Mouse (Mus musculus): ENCODE data around the gene Fbxl8. TPM values are rescaled to one million over a fixed set of nuclear protein-coding genes. Genes with fewer than 3 reads are reported as not detected.
"Not testable (repeated sequence)": the region's sequence is repeated elsewhere in the genome, so short reads cannot be mapped to it uniquely, and the experiment has no call there.

Fbxl8 gene
- polyA plus RNA-seq, 1 experiment from 2014 or later, result 0.90 TPM

DNA sequence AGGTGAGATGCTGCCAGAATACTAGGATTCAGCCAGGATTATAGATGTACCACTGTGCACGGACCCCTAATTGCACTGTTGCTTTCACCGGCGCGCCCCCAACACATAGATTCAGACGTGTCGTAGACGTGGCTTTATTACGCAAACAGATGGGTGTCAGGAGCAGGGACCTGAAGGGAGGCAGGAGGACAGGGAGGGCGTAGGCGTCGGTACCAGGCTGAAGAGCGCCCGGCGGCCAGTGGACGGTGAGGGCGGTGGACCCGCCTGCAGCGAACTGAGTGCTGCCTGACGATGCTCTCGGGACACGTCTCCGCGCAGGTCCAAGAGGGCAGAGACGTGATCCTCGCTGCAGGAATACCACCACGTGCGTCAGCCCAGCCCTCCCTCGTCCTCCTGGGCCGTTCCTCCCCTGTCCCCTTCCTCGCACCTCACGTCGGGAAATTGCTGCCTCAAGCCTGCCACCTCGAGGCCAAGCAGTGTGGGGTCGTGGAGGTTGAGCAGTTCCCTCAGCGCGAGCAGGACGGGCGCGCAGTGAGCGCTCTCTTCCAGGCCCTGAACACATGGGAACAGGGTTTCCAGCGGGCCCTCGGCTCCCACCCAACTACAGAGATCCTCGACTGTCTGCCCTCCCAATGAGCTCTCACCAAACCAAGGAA is 25.5 kb downstream of the Fbxl8 start, which contains the start of gene 4931428F04Rik:
4931428F04Rik (minus strand) TSS at position 60 of the 656 bp plus-strand sequence.
- peaks cover 15% of the 10 kb centered on the region for H3K27me3 ChIP-seq (replicated peaks)
- peak within 1 kb of the TSS; percentile 41 for H3K9ac ChIP-seq
- 2% methylated on average over 43 of the region's 43 CpGs for WGBS
- no peaks in the 10 kb centered on the region for H3K9me3 ChIP-seq
- H3K36me3 ChIP-seq, result peaks cover 9% of the 10 kb centered on the region; the same call in 1 of the 2 replicates
- H3K27ac ChIP-seq, result peak within 1 kb of the TSS; percentile 43
- H3K4me2 ChIP-seq (replicated peaks), result peak within 1 kb of the TSS; percentile 80
- H3K4me1 ChIP-seq, result peaks cover 36% of the 10 kb centered on the region
- peak; percentile 33 for ATAC-seq (ENCODE audit: low FRiP score, low read depth)
- H3K4me3 ChIP-seq, result peak within 1 kb of the TSS; percentile 42

GRCm38 (mm10) chr8:105290554-105291314 is 26.3 kb downstream of the Fbxl8 start:
- Histone ChIP-seq H3K4me3 (peak overlapping the region; percentile 42), H3K36me3 (peaks cover under 1% of the 10 kb centered on the region; the same call in 1 of the 2 replicates), H3K27me3 (replicated peaks) (peaks cover 18% of the 10 kb centered on the region), H3K4me2 (replicated peaks) (peak overlapping the region; percentile 80), H3K9ac (peak overlapping the region; percentile 41; the same call in 1 of the 2 replicates), H3K9me3 (no peaks in the 10 kb centered on the region), H3K27ac (no peak overlapping the region), H3K4me1 (peaks cover 33% of the 10 kb centered on the region)
- ATAC-seq (ENCODE audit: low FRiP score, low read depth), result no peak
- 7% methylated on average over 31 of the region's 31 CpGs for WGBS

DNA sequence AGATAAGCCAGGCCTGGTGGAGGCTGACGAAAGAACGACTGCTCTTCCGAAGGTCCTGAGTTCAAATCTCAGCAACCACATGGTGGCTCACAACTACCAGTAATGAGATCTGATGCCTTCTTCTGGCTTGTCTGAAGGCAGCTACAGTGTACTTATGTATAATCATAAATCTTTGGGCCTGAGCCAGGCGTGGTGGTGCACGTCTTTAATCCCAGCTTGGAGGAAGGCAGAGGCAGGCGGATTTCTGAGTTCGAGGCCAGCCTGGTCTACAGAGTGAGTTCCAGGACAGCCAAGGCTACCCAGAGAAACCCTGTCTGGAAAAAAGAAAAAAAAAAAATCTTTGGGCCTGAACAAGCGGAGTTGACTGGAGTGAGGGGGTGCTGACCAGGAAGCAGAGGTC is 26.9 kb downstream of the Fbxl8 start:
- 88% methylated on average over 8 of the region's 8 CpGs for WGBS

DNA sequence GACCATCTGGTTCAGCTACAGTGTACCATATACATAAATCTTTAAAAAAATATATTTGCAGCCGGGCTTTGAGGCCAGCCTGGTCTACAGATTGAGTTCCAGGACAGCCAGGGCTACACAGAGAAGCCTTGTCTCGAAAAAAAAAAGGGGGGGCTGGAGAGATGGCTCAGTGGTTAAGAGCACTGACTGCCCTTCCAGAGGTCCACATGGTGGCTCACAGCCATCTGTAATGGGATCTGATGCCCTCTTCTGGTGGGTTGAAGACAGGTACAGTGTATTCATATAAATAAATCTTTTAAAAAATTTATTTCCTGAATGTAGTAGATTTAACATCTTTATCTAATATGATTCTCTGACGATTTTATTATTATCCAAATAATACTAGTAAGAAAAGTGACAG is 27.4 kb downstream of the Fbxl8 start:
- 69% methylated on average over 3 of the region's 3 CpGs for WGBS
- not testable (repeated sequence) for H3K9ac ChIP-seq; H3K36me3 ChIP-seq; H3K9me3 ChIP-seq; H3K4me3 ChIP-seq; ATAC-seq (ENCODE audit: low FRiP score, low read depth); H3K4me2 ChIP-seq (replicated peaks); H3K27ac ChIP-seq
- peaks cover 26% of the 10 kb centered on the region for H3K4me1 ChIP-seq
- peaks cover 18% of the 10 kb centered on the region for H3K27me3 ChIP-seq (replicated peaks)

More for the DNA sequence above, 26.9 kb downstream of the Fbxl8 start:
- ATAC-seq (ENCODE audit: low FRiP score, low read depth); H3K4me2 ChIP-seq (replicated peaks); H3K36me3 ChIP-seq; H3K9ac ChIP-seq; H3K4me3 ChIP-seq; H3K27ac ChIP-seq; H3K9me3 ChIP-seq: not testable (repeated sequence)
- peaks cover 18% of the 10 kb centered on the region for H3K27me3 ChIP-seq (replicated peaks)
- peaks cover 30% of the 10 kb centered on the region for H3K4me1 ChIP-seq

DNA sequence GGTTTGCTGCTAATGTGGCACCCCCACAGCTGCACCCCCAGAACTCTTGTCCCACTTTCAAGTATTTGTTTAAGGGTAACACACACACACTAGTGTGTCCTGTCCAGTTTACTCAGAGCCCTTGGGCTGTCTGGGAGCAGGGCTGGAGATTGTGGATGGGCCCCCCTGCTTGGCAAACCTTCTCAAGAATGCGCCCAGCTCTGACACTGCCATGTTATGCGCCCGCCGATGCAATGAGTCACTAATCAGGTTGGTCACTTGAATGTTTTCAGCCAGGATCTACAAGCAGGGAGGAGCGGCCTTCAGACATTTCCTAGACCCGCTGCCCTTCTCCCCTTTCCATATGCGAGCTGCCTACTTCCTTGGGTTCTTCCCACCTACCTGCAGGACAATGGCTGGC is 28.0 kb downstream of the Fbxl8 start:
- Histone ChIP-seq H3K9ac (no peak overlapping the region), H3K9me3 (no peaks in the 10 kb centered on the region), H3K36me3 (no peaks in the 10 kb centered on the region), H3K27me3 (replicated peaks) (peaks cover 18% of the 10 kb centered on the region), H3K4me3 (no peak overlapping the region), H3K27ac (no peak overlapping the region), H3K4me2 (replicated peaks) (no peak overlapping the region), H3K4me1 (peaks cover 24% of the 10 kb centered on the region)
- 83% methylated on average over 7 of the region's 7 CpGs for WGBS
- ATAC-seq (ENCODE audit: low FRiP score, low read depth), result no peak

DNA sequence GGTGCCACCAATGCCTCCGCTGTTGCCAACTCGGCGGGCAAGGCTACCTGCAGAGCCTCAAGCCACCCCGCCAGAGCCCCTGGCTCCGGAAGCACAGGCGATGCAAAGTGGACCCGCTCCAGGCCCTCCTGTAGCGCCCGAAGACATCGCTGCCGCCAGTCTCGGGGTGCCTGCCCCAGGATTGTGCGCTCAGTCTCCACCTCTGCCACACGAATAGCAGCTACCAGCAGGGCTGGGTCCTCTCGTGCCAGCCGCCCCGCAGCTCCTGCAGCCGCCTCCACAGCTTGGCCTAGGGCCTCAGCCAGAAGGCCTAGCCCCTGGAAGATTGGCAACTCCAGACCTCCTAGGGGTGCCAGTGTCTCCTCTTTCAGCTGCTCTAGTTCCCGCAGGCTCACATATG is 29.0 kb downstream of the Fbxl8 start:
- 68% methylated on average over 18 of the region's 19 CpGs for WGBS
- Histone ChIP-seq H3K27me3 (replicated peaks) (peaks cover 18% of the 10 kb centered on the region), H3K27ac (no peak overlapping the region), H3K9ac (no peak overlapping the region), H3K9me3 (no peaks in the 10 kb centered on the region), H3K36me3 (no peaks in the 10 kb centered on the region), H3K4me2 (replicated peaks) (no peak overlapping the region), H3K4me1 (peaks cover 23% of the 10 kb centered on the region), H3K4me3 (no peak overlapping the region)
- no peak for ATAC-seq (ENCODE audit: low FRiP score, low read depth)

GRCm38 (mm10) chr8:105294776-105295175 is 30.3 kb downstream of the Fbxl8 start:
- ATAC-seq (ENCODE audit: low FRiP score, low read depth), result no peak
- H3K27ac ChIP-seq, result no peak overlapping the region
- H3K4me2 ChIP-seq (replicated peaks), result peak overlapping the region; percentile 1; the same call in 1 of the 2 replicates
- H3K36me3 ChIP-seq, result peaks cover 5% of the 10 kb centered on the region
- H3K27me3 ChIP-seq (replicated peaks), result peaks cover 18% of the 10 kb centered on the region
- no peaks in the 10 kb centered on the region for H3K9me3 ChIP-seq
- no peak overlapping the region for H3K9ac ChIP-seq
- no peak overlapping the region for H3K4me3 ChIP-seq
- 70% methylated on average over 9 of the region's 9 CpGs for WGBS
- H3K4me1 ChIP-seq, result peaks cover 25% of the 10 kb centered on the region

- ATAC-seq (ENCODE audit: low FRiP score, low read depth), result no peak
- Histone ChIP-seq H3K36me3 (peaks cover 9% of the 10 kb centered on the region), H3K9ac (no peak overlapping the region), H3K4me1 (peaks cover 20% of the 10 kb centered on the region), H3K27ac (no peak overlapping the region), H3K4me3 (no peak overlapping the region), H3K27me3 (replicated peaks) (peaks cover 13% of the 10 kb centered on the region), H3K9me3 (no peaks in the 10 kb centered on the region), H3K4me2 (replicated peaks) (peak overlapping the region; percentile 1; the same call in 1 of the 2 replicates)
- WGBS, result 75% methylated on average over 11 of the region's 11 CpGs
Measured at GRCm38 (mm10) chr8:105295256-105295655, 30.8 kb downstream of the Fbxl8 start.

GRCm38 (mm10) chr8:105295895-105296573 is 31.6 kb downstream of the Fbxl8 start, which contains the start of gene Exoc3l:
Gene Exoc3l, minus strand, starts transcription at chr8:105296101.
- H3K9ac ChIP-seq, result no peak within 1 kb of the TSS
- peak within 1 kb of the TSS; percentile 92 for H3K4me2 ChIP-seq (replicated peaks)
- 62% methylated on average over 11 of the region's 11 CpGs for WGBS
- peaks cover 17% of the 10 kb centered on the region for H3K36me3 ChIP-seq
- H3K9me3 ChIP-seq, result no peaks in the 10 kb centered on the region
- H3K4me1 ChIP-seq, result peaks cover 13% of the 10 kb centered on the region
- no peak within 1 kb of the TSS for H3K27ac ChIP-seq
- no peak within 1 kb of the TSS for H3K4me3 ChIP-seq
- H3K27me3 ChIP-seq (replicated peaks), result 0 out of 2 replicates have a peak, but pooled peaks cover 7% of the 10 kb centered on the region
- no peak for ATAC-seq (ENCODE audit: low FRiP score, low read depth)

- Histone ChIP-seq H3K9me3 (no peaks in the 10 kb centered on the region), H3K27me3 (replicated peaks) (0 out of 2 replicates have a peak, but pooled peaks cover 7% of the 10 kb centered on the region), H3K9ac (peak within 1 kb of the TSS; percentile 83), H3K36me3 (peaks cover 31% of the 10 kb centered on the region), H3K4me1 (peaks cover 13% of the 10 kb centered on the region), H3K4me2 (replicated peaks) (peak within 1 kb of the TSS; percentile 92), H3K27ac (no peak within 1 kb of the TSS), H3K4me3 (peak within 1 kb of the TSS; percentile 90)
- WGBS, result under 1% methylated on average over 58 of the region's 58 CpGs
- peak; percentile 94 for ATAC-seq (ENCODE audit: low FRiP score, low read depth)
Measured at GRCm38 (mm10) chr8:105297511-105298192, 33.2 kb downstream of the Fbxl8 start, which contains the start of gene E2f4. Gene E2f4, plus strand, starts transcription at chr8:105297663.

DNA sequence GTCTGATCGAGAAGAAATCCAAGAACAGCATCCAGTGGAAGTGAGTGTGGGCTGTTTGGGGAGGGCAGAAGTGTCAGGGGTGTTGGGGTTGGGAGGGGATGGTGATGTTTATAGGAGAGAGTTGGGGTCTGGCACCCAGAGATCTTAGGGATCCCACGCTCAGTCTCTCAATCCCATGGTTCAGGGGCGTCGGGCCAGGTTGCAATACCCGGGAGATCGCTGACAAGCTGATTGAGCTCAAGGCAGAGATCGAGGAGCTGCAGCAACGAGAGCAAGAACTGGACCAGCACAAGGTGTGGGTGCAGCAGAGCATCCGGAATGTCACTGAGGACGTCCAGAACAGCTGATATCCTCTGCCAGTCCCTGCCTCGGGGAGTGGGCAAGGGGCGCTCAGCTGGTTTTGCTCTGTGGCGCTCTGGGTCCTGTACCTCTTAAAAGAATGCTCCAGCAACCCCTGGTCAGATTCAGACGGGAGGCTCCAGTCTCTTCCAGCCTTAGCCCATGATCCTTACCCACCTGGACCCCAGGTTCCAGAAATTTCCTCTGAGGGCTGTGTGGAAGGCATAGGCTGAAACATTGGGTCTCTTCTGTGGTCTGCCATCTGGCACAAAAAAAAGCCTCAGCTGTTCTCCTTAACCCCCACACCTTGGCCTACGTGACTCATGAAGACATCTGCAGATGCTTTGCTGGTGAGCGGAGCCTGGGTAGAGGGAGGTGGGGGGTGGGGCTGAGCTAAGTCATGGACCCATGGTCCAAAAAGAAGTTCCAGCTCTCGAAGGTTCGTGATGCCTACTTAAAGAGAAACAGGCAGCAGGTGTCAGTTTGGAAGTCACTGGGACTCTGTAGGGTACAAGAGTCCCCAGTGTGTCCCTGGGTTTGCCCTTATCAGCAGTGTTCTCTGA is 34.2 kb downstream of the Fbxl8 start:
- peak overlapping the region; percentile 83 for H3K9ac ChIP-seq
- ATAC-seq (ENCODE audit: low FRiP score, low read depth), result no peak
- peak overlapping the region; percentile 90 for H3K4me3 ChIP-seq
- H3K36me3 ChIP-seq, result peaks cover 38% of the 10 kb centered on the region
- peak overlapping the region; percentile 92 for H3K4me2 ChIP-seq (replicated peaks)
- 63% methylated on average over 18 of the region's 18 CpGs for WGBS
- no peaks in the 10 kb centered on the region for H3K9me3 ChIP-seq
- H3K4me1 ChIP-seq, result peaks cover 13% of the 10 kb centered on the region
- 0 out of 2 replicates have a peak, but pooled peaks cover 7% of the 10 kb centered on the region for H3K27me3 ChIP-seq (replicated peaks)
- no peak overlapping the region for H3K27ac ChIP-seq
